Mouse (Mus musculus): Measurements from ENCODE around the gene Smyd3. TPM values are rescaled to one million over a fixed set of nuclear protein-coding genes. Genes with fewer than 3 reads are reported as not detected.

Gene Smyd3
- polyA plus RNA-seq, 1 experiment: 3.7 TPM

GRCm38 (mm10) chr1:179231777-179232661 lies 285.8 kb downstream of the Smyd3 start:
- no peak for DNase-seq (ENCODE audit: low read depth)

GRCm38 (mm10) chr1:179229515-179229914 lies 288.3 kb downstream of the Smyd3 start:
- DNase-seq (ENCODE audit: low read depth): no peak

DNA sequence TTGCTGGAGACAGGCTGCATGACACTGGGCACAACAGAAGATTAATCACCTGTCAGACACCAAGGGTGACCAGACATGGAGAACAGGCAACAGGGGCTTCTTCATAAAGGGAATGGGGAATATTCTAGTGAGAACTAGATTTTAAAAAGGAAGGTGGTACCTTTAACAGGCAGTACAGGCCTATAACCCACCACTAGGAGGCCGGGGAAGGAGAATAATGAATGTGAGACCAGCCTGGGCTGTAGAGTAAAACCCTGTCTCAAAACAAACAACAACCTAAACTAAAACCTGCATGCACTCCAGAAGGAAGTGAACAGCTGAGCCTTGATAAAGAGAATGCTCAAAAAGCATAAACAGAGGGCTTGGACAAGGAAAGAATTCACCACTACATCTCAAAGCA lies 297.6 kb downstream of the Smyd3 start:
- DNase-seq (ENCODE audit: low read depth): no peak

DNA sequence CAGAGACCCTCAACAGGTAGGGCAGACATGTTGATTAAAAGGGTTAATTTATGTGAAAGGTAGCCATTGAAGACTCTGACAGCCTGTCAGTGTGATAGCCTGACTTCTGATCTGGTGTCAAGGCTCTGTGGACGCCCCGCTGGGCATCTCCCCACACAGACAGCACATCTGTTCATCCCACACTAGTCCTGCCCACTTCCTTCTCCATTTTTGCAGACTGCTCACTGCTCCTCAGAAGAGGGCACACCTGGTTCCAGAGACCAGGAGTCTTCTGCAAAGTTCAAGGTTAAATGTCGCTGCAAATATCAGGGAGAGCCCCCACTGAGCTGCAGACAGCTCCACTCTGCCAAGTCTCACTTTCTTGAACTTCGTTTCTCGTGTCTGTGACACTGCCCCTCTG lies 299.8 kb downstream of the Smyd3 start:
- DNase-seq (ENCODE audit: low read depth): no peak

DNA sequence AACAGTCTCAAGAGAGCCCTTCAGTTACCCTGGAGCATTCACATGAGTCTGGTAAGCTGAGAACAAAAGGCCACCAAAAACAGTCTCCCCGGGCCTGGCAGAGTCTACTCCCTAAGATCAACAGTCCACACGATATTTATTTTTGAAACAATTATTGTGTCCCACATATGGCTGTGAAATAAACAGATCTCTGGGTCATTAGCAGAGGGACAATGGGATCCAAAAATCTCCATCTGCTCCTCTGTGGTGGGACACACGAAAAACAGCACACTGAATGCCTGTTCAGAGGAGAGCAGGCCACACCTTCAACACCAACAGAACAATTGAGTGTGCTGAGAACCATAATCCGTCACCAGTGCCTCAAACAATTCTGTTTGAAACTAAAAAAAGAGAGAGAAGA lies 300.8 kb downstream of the Smyd3 start:
- DNase-seq (ENCODE audit: low read depth): no peak

DNA sequence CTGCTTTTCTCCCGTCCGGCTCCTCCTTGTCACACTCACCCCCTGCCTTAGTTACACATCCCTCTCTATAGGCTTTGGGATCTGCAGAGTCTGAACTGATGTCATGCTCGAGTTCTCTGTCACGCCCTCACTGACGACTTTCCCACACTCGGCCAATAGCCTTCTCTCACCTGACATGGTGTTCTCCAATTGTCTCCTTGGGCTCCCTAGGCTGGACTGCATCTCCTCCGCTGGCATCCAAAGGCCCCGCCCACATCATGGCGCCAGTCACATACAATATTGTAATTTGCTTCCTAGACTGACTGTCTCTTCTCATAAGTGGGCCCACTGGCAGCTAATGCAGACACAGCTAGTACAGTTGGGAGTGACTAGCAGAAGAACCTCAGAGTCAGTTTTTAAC lies 304.5 kb downstream of the Smyd3 start:
- no peak for DNase-seq (ENCODE audit: low read depth)

DNA sequence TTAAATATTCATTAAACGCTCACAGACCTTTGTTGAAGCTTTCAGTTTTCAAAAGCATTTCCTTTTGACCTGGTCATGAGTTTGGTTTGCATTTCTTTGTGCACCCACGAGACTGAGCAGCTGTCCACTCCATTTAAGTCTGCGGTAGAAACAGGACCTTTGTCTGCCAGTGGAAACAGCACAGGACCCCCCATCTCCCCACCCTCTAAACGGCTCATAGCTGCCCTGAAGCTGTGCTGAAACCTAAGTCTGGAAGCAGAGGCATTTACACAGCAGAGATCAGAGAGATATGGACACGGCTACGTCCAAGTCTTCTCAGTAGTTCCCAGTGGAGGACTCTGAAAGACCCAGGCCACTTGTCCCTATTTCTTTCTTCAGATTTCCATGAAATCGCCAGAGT lies 305.5 kb downstream of the Smyd3 start:
- DNase-seq (ENCODE audit: low read depth): no peak

GRCm38 (mm10) chr1:179211313-179211712 lies 306.5 kb downstream of the Smyd3 start:
- DNase-seq (ENCODE audit: low read depth): no peak

DNA sequence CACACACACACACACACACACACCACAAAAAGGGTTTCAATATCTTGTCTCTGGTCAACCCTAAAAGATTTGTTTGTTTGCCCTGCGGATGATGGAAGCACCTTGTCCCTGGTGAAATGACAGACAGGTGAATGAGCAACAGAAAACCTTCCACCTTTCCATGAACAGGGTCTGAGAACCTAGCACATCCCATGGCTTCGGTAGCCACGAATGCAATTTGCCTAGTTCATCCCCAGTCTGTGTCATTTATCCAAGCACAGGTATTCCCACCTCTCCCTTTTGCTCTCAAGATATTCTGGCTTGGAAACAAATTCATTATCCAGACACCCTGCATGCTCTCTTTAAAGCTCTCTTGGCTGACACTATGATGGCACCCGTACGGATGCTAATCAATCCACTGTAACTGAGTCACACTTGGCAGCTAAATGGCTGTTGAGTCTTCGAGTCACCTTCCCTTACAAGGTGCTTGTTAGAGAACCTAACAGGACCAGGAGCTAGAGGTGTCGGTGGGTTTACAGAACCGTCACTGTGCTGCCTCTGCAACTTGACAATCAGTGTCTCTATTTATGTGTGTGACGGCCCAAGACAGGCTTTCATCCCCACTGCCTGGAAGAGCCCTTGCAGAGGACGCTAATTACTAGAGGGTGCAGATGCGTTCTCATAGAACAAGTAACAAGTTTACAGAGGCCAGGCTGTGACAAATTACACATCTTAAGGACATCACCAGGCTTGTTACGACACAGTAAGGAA lies 309.8 kb downstream of the Smyd3 start:
- no peak for DNase-seq (ENCODE audit: low read depth)

DNA sequence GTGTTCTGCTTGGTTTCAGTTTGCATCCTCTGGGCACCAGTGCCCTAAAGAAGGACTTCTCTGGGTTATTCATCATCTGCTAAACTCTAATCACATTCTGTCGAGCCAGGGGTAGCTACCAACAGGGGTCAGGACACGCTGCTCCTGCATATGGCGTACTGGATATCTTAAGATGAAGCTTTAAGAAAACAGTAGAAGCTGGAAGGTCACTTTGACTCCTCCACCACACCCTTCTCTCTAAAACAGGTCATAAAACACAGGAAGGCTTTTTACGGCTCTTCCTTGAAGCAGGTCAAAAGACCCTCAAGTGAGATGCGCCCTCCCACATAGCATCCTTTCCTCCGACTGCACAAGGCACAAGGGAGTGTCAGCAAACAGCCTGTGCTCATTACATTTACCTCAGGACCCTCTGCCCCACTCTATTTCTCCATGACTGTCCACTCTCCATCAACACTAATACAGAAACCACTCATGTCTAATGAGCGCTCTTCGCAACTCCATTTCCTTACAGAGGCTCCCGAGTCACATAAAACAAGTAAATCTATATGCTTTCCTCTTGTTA lies 310.6 kb downstream of the Smyd3 start:
- DNase-seq (ENCODE audit: low read depth): no peak

DNA sequence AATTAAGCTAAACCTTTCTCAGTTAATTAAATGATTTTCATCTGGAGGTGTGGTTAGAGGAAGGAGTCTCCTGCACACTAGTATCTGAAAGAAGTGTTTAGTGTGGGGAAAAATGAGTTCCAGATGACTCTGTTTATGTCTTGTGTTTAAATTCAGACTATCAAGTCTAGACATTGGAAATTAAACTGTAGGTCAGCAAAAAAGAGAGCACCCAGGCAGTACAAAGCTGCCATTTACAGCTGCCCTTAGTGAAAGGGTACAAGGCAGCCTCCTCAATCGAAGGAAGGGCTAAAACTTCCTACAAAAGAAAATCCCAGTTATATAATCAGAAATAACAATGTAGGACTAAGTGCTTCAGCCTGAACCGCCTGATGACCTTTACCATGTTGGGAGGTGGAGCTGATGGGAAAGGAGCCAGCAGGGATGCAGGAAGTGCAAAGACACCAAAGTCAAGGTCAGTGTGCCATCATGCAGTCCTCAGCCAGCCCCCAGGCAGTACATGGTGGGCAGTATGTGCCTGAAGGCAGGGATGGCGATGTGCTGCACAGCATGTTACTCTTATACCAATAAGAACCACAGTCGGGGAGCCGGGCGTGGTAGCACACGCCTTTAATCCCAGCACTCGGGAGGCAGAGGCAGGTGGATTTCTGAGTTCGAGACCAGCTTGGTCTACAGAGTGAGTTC lies 319.2 kb downstream of the Smyd3 start:
- DNase-seq (ENCODE audit: low read depth): no peak

DNA sequence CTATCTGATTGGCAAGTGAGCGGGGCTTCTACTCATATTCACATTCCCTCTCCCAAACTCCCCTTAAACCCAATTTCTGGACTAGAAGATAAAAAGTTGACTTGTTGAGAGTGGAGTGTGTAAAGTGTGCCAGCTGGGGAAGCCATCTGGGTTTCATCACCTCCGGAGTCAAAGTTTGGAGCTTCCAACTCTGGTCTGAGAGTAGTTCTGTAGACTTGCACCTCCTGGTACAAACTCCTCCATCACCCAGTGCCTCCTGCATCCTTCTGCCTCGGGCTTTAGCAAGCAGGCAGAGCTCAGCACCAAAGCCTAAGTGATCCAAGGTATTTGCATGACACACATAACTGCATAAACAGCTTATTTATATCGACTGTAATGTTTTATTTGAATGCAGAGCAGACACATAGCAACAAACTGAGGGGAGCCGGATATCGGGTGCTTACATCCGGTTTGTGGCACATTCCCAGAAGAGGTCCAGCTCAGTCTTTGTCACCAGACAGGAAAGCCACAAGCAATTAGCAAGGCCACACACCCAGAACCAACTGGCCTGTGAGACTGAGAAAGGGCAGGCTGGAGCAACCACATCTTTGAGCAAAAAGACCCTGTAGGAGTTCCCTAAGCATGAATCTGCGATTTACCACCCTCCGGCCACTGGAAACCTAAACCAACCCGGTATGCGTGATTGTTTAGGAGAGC lies 319.9 kb downstream of the Smyd3 start:
- no peak for DNase-seq (ENCODE audit: low read depth)

- no peak for DNase-seq (ENCODE audit: low read depth)
Observed at GRCm38 (mm10) chr1:179197156-179197555, 320.7 kb downstream of the Smyd3 start.

GRCm38 (mm10) chr1:179196422-179196821 lies 321.4 kb downstream of the Smyd3 start:
- DNase-seq (ENCODE audit: low read depth): no peak

GRCm38 (mm10) chr1:179192781-179193180 lies 325.1 kb downstream of the Smyd3 start:
- no peak for DNase-seq (ENCODE audit: low read depth)

DNA sequence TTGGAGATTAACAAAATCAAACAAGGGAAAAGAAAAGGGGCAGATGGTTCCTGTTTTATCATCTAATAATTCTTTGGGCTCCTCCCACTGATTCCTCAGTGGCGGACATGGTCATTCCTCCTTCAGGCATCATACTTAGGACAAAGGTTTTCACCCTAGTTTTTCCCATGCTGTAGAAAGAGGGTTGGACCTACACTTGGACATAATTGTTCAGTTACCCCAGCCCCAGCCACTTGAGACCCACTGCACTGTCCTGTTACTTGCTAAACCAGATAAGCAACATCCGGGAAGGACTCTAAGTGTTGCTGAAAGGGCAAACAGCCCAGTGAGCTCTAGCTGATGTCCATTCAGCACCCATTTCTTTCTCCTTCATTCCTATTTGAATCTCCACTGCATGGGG lies 327.0 kb downstream of the Smyd3 start:
- DNase-seq (ENCODE audit: low read depth): no peak

DNA sequence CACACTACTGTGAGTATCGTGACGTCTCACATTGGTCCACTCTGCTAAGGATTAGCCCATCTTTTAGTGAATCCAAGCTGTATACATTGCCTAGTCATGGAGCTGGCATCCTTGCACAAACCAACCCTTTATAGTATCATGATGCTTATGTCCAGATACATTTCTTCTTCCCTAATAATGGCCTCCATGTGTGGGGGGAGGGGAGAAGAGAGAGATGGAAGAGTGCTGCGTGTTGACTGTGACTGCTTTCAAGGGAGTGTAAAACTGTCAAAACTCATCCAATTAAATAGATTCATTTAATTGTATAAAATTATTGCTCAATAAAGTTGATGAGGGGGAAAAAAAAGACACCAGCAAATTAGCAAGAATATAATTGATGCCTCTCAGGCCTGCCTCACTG lies 330.7 kb downstream of the Smyd3 start:
- no peak for DNase-seq (ENCODE audit: low read depth)

DNA sequence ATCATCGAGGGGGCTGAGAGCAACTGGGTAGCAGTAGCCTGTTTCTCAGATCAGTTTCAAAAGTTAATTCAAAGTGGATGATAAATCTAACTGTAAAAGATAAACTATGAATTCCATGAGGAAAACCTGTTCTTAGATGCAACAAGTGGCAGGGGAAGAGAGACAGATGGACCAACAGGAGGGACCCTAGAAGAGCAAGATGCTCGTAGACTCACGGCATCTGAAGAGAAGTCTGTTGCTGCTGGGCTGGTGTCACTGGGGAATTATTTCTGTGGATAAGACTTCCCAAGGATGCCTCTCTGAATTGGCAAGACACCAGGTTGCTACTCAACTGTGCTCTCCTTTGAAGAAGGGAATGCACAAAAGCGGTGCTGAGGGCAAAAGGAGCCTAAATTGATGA lies 333.2 kb downstream of the Smyd3 start:
- no peak for DNase-seq (ENCODE audit: low read depth)

DNA sequence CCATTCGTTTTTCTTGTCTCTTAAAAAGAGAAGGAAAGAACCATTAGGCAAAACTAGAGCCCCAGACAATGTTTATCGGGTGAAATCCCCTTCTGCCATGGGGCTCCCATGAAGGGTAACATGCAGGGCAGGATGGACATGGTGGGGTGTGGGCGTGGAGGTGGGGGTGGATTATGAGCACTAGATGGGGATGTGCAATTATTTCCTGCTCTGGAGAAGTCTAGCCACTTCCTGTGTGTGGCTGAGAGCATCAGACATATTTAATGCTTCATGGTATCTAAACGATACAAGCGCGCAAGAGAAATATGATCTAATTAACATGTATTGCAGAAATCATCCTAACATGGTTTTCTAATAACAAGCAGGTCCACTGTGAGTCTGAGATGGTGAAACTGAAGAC lies 334.3 kb downstream of the Smyd3 start:
- no peak for DNase-seq (ENCODE audit: low read depth)

GRCm38 (mm10) chr1:179180546-179180945 lies 337.3 kb downstream of the Smyd3 start:
- no peak for DNase-seq (ENCODE audit: low read depth)

DNA sequence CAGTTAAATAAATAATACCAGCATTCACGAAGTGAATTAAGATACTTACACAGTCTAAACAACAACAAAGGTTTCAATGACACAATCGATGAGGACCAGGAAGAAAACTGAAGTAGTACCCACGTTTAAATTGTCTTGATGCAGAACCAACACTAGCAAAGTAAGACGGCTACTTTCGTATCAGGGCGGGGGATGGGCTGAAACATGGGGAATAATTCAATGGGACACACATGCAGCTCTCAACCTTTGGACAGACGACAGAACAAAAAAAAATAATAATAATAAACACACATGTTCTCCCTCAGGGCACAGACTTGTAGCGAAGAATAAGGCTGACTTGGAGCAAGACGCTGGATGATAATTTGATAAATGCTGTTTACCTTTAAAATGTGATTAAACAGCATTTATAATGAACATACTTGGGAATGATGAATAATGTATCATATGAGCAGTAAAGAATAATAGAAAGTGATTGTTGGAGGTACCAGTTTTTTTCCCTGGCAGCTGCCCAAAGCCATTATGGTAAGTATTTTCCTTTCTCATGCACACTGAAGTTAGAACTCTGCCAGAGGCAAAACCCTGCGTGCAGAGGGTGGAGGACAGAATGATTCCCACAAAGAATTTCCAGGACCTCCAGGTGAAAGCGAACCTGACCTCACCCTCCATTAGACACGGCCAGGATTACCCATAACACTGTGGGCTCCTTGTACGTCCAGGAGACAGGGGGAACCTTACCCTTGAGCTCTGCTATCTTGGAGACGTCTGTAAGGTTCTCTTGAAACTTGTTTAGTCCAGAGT lies 340.8 kb downstream of the Smyd3 start:
- DNase-seq (ENCODE audit: low read depth): no peak
